Mouse (Mus musculus) liver, postnatal 0 days (tissue): ENCODE data around the gene Popdc2.

Experiments
- CTCF ChIP-seq: sonication (generic); IDR thresholded peaks from 2 replicates; pipeline ENCODE4 v1.5.1; 2016; ENCODE audit warnings: antibody characterized with exemption, low read depth
- EP300 ChIP-seq: IDR thresholded peaks from 2 replicates; pipeline ENCODE4 v1.6.1; 2016; ENCODE audit warnings: antibody characterized with exemption, low read depth, mild to moderate bottlenecking

DNA sequence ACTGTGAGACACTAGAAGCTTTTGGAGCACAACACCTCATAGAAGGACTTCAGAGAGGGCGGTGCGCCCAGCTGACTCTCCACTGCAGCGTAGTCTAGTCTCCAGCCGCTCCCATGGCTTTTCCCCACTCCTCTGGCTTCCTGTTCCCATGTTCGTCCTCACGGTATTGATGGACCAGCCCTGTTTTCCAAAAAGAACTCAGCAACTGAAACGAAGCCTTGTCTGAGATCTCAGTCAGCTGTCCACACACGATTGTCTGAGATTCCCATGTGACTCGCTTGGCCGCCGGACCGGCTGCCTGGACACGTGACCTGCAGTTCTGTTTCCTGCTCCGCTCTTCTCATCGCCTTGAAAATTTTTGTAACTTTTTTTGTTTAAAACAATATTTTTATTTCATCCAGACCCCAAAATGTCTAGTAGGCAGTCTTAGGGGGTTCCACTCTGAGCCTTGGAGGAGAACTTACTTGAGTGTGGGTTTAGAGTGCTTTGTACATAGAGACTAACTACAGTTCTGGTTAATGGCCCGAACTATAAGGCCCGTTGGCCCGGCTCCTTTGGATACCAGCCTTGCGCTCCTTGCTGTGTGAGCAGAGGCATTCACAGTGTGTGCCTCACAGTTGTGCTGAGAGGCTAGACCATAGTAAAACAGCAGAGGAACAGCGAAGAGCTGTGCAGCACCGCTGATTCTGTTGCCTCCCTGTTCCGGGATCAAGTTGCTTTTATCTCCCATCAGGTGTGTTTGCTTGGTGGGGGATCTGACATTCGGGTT is 30.3 kb downstream of the Popdc2 start:
- TF ChIP-seq CTCF, result no peak
- no peak for TF ChIP-seq EP300
